Mouse (Mus musculus): ENCODE data around the gene Dnmt3b.
"Not testable (repeated sequence)": the region's sequence is repeated elsewhere in the genome, so short reads cannot be mapped to it uniquely, and the experiment has no call there.

Dnmt3b gene

GRCm38 (mm10) chr2:153713227-153713626 lies 64.0 kb downstream of the Dnmt3b start:
- DNase-seq: peak; percentile 67

- DNase-seq: not testable (repeated sequence)
Measured at GRCm38 (mm10) chr2:153717861-153718260, 68.6 kb downstream of the Dnmt3b start.

GRCm38 (mm10) chr2:153723098-153723497 lies 73.8 kb downstream of the Dnmt3b start:
- no peak for DNase-seq

- no peak for DNase-seq
Measured at GRCm38 (mm10) chr2:153724424-153724823, 75.2 kb downstream of the Dnmt3b start.

- DNase-seq: no peak
Measured at GRCm38 (mm10) chr2:153724871-153725270, 75.6 kb downstream of the Dnmt3b start.

- peak; percentile 15 for DNase-seq
Measured at GRCm38 (mm10) chr2:153725291-153725690, 76.0 kb downstream of the Dnmt3b start.

GRCm38 (mm10) chr2:153734033-153734432 lies 84.8 kb downstream of the Dnmt3b start:
- no peak for DNase-seq

Data from lung, postnatal 10 days (tissue).